Mouse (Mus musculus) ES-Bruce4 (cell line): ENCODE measurements around the gene Fat3. TPM values are rescaled to one million over a fixed set of nuclear protein-coding genes. Genes with fewer than 3 reads are reported as not detected.

Experiments used
- H3K27ac ChIP-seq: 2 replicates; pipeline ENCODE4 v1.5.1; 2012; ENCODE audit warnings: low read length, inconsistent platforms; ENCODE audit not compliant: insufficient read depth
- H3K27me3 ChIP-seq: 2 replicates; pipeline ENCODE4 v1.6.1; 2012; ENCODE audit warnings: mild to moderate bottlenecking, low read length, inconsistent platforms; ENCODE audit not compliant: control insufficient read depth, poor library complexity, insufficient read depth, severe bottlenecking
- H3K36me3 ChIP-seq: 2 replicates; pipeline ENCODE4 v1.6.1; 2012; ENCODE audit warnings: inconsistent platforms, mild to moderate bottlenecking, low read length, moderate library complexity; ENCODE audit not compliant: control insufficient read depth, poor library complexity, insufficient read depth, severe bottlenecking
- H3K4me1 ChIP-seq: one replicate; pipeline ENCODE4 v1.8.1; 2011; ENCODE audit warnings: low read length; ENCODE audit not compliant: control insufficient read depth, insufficient read depth
- H3K4me3 ChIP-seq: 2 replicates; pipeline ENCODE4 v1.5.1; 2011; ENCODE audit warnings: low read depth, mild to moderate bottlenecking, low read length
- H3K9ac ChIP-seq: 2 replicates; pipeline ENCODE4 v1.6.1; 2012; ENCODE audit warnings: low read depth, mild to moderate bottlenecking, inconsistent platforms; ENCODE audit not compliant: poor library complexity, severe bottlenecking
- H3K9me3 ChIP-seq: replicated peaks from 2 replicates; pipeline ENCODE4 v1.6.1; 2012; ENCODE audit warnings: mild to moderate bottlenecking, low read length, inconsistent platforms; ENCODE audit not compliant: control insufficient read depth, poor library complexity, insufficient read depth, severe bottlenecking
- CTCF ChIP-seq: IDR thresholded peaks from one replicate; pipeline ENCODE4 v1.8.1; 2011; ENCODE audit warnings: low read depth, low read length
- EP300 ChIP-seq: IDR thresholded peaks from 2 replicates; pipeline ENCODE4 v1.6.1; 2011; ENCODE audit warnings: low read depth, low read length; ENCODE audit not compliant: insufficient read depth
- POLR2A ChIP-seq: IDR thresholded peaks from one replicate; pipeline ENCODE4 v1.8.1; 2011; ENCODE audit warnings: low read length; ENCODE audit not compliant: insufficient read depth
- polyA plus RNA-seq: library from polyadenylated mRNA; stranded (reverse); fragments of >200 nt; gene quantifications from 2 replicates; pipeline ENCODE4 v1.2.4, GENCODE M21; 2011; ENCODE audit warnings: low read depth; ENCODE audit not compliant: missing spikeins, insufficient read depth, insufficient read length

The Fat3 gene
- polyA plus RNA-seq, 1 experiment, result 0.12 TPM

GRCm38 (mm10) chr9:16342577-16342976 is 158.5 kb downstream of the Fat3 start:
- Histone ChIP-seq H3K4me1 (no peaks in the 10 kb centered on the region), H3K36me3 (no peaks in the 10 kb centered on the region), H3K4me3 (no peak overlapping the region), H3K9me3 (no peaks in the 10 kb centered on the region), H3K27me3 (0 out of 2 replicates have a peak, but pooled peaks cover 2% of the 10 kb centered on the region), H3K27ac (no peak overlapping the region), H3K9ac (no peak overlapping the region)
- no peak for TF ChIP-seq CTCF
- no peak for TF ChIP-seq POLR2A
- TF ChIP-seq EP300, result no peak

- H3K36me3 ChIP-seq, result no peaks in the 10 kb centered on the region
- no peak overlapping the region for H3K27ac ChIP-seq
- H3K4me3 ChIP-seq, result no peak overlapping the region
- H3K4me1 ChIP-seq, result no peaks in the 10 kb centered on the region
- no peaks in the 10 kb centered on the region for H3K9me3 ChIP-seq
- no peak overlapping the region for H3K9ac ChIP-seq
- H3K27me3 ChIP-seq, result no peaks in the 10 kb centered on the region
- no peak for TF ChIP-seq CTCF
- TF ChIP-seq EP300, result no peak
- TF ChIP-seq POLR2A, result no peak
Measured at GRCm38 (mm10) chr9:16330290-16330984, 170.6 kb downstream of the Fat3 start.

GRCm38 (mm10) chr9:16318957-16319356 is 182.1 kb downstream of the Fat3 start:
- TF ChIP-seq CTCF (no peak), EP300 (no peak), POLR2A (no peak)
- Histone ChIP-seq H3K4me3 (no peak overlapping the region), H3K4me1 (no peaks in the 10 kb centered on the region), H3K9me3 (no peaks in the 10 kb centered on the region), H3K36me3 (no peaks in the 10 kb centered on the region), H3K9ac (no peak overlapping the region), H3K27me3 (no peaks in the 10 kb centered on the region), H3K27ac (no peak overlapping the region)

GRCm38 (mm10) chr9:16312599-16313197 is 188.4 kb downstream of the Fat3 start:
- Histone ChIP-seq H3K27me3 (no peaks in the 10 kb centered on the region), H3K9me3 (no peaks in the 10 kb centered on the region), H3K36me3 (no peaks in the 10 kb centered on the region), H3K27ac (no peak overlapping the region), H3K9ac (no peak overlapping the region), H3K4me1 (no peaks in the 10 kb centered on the region), H3K4me3 (no peak overlapping the region)
- TF ChIP-seq EP300 (no peak), POLR2A (no peak), CTCF (no peak)

GRCm38 (mm10) chr9:16310855-16311848 is 189.9 kb downstream of the Fat3 start:
- Histone ChIP-seq H3K9me3 (no peaks in the 10 kb centered on the region), H3K27me3 (no peaks in the 10 kb centered on the region), H3K27ac (no peak overlapping the region), H3K36me3 (no peaks in the 10 kb centered on the region), H3K9ac (no peak overlapping the region), H3K4me3 (no peak overlapping the region), H3K4me1 (no peaks in the 10 kb centered on the region)
- no peak for TF ChIP-seq EP300
- TF ChIP-seq CTCF, result no peak
- TF ChIP-seq POLR2A, result no peak
